Mouse (Mus musculus): Measurements from ENCODE around the gene Avpr1b.
A peak's percentile ranks its signal among the peaks of the same experiment; 100 is the strongest.
"Not testable (repeated sequence)": the region's sequence is repeated elsewhere in the genome, so short reads cannot be mapped to it uniquely, and the experiment has no call there.

The Avpr1b gene

DNA sequence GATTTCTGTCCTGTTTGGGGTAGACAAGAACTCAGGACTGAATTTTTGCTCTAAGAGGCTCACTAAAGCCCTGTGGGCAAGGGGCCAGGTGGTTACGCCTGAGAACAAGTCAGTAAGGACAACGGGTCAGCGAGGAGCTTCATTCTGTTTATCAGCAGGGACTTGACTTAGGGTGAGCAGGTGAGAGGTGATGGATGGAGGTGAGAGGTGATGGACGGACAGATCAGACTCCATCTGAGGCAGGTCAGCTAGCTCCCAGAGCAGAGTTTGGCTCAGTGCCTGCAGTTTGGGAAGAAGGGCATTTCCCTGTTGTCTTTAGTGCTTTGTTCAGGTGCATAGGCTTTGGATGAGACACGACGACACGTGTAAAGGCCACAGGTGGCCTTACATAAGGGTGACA, 20.3 kb downstream of the Avpr1b start:
- no peak for DNase-seq (ENCODE audit: low spot score)

DNA sequence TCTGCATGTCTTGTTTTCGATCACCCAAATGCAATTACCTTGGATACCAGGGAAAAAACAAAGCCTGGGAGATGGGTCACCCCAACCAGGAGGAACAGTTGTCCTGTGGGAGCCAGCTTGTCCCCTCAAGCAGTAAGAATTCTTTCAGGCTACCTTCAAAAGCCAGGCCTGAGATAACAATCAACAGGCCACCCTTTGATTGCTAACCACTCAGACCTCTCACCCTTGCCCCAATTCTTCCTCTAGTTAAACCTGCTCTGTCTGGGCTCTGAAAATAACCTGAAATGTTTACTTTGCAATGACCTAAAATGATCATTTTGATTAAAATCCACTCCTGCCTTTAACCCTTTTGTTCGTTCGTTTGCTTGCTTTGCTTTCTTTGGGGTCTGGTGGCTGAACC, 24.6 kb downstream of the Avpr1b start:
- DNase-seq (ENCODE audit: low spot score) = no peak

DNA sequence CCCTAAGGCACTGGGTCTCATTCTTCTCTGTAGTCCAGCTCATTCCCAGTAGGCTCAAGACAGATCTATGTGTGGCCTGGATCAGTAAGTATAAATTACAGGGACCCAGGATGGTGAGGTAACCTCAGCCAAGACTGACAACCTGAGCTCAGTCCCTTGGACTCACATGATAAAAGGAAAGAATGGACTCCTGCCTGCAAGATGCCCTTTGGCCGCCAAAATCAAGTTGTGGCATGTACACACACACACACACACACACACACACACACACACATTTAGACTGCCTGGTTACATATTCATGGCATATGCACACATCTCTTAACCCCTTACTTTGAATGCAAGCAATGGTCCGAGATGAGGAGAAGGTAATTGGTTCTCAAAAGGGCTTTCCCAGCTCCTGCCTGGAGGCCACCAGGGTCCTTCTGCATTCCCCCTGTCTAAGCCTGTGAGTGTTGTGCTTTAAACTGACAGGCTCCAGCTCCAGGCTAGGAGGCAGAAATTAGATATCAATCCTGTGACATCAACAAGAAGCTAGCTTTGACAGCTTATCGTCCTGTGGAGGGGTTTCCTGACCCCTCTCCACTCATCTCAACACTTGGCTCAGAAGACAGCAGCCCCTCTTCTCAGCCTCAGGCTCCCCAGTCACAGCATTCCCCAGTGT, 25.3 kb downstream of the Avpr1b start:
- DNase-seq (ENCODE audit: low spot score) = no peak

DNA sequence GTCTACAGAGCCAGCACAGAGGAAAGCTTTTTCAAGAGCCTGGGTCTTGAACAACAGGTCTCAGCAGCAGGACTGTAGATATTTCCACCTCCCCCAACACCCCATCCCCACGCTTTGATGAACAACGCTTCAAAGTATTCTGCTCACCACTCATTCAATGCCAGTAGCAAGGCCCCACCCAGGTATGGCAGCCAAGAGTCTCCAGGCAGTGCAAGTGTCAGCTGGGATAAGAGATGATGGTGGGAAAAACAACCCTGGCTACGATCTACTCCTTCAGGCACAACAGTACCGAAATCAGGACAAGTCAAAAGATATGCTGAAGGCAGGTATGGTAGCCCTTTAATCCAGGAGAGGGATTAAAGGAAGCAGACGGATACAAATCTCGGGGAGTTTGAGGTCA, 27.2 kb downstream of the Avpr1b start:
- no peak for DNase-seq (ENCODE audit: low spot score)

DNA sequence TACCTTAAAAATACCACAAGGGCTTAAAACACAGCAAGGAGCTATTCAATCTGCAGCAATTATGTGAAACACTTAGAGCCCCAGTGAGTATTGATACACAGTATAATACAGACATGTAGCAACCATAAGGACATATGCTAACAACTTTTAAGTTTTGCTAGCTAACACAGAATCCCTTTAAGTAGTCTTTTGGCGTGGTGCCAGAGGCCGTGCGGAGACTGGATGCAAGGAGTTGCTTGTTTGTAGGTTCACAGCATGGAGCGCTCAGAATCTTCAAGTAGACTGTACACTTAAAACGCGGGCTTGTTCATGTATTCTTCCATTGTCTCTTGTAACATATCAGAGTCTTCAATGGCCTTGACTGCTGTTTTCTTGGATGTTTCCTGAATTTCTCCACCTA, 33.2 kb downstream of the Avpr1b start:
- DNase-seq (ENCODE audit: low spot score) = not testable (repeated sequence)

DNA sequence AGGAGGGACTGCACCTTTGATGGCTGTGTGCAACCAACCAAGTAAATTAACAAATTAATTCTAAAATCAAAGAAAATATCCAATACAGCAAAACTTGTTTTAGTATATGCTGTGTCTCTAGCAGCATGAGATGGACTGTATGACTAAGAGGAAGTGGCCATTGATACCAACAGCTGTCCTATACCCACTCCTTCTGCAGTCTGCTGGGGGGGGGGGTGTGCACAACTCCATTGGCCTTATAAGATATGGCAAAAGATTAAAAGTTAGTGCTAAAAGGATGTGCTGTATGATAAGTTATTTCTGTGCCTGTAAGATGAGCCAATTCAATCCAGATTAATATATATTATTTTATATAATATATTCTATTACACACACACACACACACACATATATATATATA, 35.5 kb downstream of the Avpr1b start:
- no peak for DNase-seq (ENCODE audit: low spot score)

DNA sequence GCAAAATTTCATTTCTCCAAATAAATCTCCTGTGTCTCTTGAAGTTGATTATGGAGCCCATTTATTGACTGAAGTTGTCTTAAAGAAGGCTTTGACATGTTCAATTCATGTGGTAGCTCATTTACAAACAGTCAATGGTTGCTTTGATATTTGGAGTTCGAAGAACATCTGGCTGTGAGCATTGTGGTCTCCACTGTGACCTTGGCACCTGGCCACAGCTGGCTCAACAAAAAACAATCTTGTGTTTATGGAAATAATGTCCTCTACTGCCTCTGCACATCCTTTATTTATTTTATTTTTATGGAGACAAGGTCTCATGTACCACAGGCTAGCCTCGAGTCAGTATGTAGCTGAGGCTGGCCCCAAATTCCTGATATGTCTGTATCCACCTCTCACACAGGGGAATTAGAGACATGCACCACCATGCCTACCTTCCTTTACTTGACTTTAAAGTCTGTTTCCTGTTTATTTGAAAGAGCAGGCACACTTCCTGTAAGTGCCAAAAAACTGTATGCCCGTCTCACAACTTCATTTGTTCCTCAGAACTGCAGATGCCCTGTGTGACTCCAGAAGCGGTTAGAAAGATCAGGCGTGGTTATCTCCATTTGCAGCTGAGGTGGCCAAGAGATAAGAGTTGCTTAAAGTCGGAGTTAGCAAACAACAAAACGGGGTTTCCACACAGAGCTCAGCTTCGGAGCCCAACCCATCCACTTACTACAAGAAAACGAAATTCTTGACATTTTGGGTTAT, 38.9 kb downstream of the Avpr1b start, which contains the start of gene Ctse:
Gene Ctse (plus strand): TSS at position 516 of the 750 bp plus-strand sequence.
- DNase-seq (ENCODE audit: low spot score) = peak; percentile 62

DNA sequence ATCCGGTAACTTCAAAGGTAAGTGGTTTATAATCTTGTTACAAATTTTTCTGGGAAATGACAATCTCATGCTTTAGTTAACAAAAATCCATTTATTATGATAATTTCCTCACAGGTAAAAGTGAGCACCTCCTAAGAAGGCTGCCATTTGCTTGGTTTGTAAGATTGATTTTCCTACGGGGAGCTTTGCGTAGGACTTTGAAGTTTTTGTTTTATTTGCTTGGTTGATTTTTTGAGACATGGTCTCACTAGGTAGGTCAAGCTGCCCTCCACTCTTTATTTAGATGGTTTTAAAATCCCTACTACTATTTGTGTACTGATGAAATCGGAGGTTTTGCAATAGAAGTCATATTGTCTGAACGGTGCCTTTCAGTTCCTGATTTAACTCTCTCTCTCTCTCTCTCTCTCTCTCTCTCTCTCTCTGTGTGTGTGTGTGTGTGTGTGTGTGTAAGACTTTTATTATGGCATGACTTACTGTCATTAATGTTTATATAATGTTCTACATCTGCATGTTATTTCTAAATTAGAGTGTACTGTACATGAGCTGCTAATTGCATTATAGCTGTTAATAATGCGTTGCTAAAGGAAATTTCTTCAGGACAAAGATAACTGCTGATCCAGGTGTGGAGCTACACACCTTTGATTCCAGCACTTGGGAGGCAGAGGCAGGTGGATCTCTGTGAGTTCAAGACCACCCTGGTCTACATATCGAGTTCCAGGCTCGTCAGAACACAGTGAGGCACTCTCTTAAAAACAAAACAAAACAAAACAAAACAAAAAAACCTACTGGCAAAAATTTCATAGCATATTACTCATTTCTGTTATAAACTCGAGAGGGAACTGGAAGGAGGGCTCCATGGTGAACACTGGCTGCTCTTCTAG, 39.7 kb downstream of the Avpr1b start:
- no peak for DNase-seq (ENCODE audit: low spot score)

DNA sequence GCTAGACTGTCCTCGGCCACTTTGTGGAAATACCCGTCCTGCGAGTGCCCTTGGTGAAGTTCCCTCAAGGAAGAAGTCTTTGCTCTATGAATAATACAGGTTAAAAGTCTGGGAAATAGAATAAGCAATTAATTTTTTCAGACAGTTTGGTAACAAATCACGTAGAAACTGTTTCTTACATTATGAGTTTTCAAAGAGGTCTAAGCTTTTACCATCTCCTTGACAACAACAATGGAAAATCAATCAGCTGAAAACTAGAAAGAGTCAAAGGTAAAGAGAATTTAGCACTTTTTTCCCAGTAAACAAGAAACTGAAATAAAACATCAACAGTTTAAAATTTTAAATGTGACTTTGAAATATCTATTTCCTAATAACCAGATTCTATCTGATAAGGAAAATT, 41.0 kb downstream of the Avpr1b start:
- DNase-seq (ENCODE audit: low spot score) = no peak

DNA sequence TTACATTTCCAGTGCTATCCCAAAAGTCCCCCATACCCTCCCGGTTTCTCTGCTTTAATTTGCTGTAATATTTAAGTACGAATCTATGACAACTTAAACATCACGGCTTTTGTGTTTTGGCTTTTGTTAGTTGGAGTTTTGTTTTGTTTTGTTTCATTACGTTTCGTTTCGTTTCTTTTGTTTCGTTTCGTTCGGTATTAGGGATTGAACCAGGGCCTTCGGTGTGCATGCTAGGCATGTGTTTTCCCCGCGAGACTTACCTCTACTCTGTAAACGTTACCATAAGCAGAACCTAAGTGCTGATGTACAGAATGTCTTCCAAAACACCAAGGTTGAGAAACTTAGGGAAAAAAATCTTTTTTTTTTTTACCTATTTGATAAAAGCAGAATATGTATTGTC, 42.5 kb downstream of the Avpr1b start:
- no peak for DNase-seq (ENCODE audit: low spot score)

DNA sequence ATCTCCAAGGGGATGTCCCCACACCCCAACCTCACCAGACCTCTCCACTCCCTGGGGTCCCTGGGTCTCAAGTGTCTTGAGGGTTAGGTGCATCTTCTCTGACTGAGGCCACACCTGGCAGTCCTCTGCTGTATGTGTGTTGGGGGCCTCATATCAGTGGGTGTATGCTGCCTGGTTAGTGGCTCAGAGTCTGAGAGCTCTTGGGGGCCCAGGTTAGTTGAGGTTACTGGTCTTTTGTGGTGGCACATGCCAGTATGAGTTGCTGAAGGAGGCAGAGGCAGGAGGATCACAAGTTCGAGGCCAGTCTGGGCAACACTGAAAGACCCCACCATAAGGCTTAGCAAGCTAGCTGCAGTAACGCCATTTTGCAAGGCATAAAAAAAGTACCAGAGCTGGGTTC, 43.2 kb downstream of the Avpr1b start:
- no peak for DNase-seq (ENCODE audit: low spot score)

DNA sequence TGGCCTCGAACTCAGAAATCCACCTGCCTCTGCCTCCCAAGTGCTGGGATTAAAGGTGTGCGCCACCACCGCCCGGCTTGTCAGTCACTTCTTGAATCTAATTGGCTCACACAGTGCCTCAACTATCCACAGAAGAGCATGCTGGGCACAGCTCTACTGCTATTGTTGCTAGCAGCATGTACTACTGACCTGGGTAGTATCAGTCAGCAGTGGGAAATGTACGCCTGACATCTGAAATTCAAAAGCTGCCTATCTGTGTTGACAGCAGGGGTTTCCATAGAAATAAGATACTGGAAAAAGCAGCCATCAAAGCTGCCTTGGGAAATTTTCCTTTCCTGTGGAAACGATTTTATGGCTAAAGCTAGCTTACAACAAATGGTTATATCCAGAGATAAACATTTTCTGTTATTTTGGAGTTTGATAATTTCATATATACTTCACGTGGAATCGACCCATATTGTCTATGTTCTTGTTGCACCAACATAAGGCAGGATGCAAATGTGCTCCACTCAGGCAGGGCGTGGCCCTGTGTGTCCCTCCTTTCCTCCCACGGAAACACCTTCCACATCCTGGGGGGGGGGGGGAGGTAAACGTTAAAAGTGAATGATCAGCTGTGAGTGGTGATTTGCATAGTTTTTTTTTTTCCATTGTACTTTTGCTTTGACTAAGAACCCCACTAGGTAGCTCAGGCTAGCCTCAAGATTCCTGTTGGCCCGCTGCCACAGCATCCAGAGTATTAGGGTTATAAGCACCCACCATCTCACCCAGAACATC, 53.8 kb downstream of the Avpr1b start:
- DNase-seq (ENCODE audit: low spot score) = no peak

DNA sequence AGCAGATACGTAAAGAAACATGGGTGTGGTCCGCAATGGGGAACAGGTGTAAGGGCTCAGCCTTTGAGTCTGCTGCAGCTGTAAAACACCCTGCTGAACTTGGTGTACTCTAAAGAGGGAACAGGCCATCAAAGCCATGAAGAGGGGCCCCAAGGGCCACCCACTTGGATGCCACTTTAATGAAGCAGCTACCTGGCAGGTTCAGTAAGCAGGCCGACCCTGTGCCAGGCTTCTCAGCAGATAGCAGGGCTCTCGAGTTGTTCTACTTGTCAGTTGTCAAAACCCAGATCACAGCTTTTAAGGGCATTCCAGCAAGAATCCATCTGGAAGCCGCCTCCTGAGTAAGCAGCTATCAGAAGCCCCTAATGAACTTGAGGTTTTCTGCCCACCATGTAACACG, 56.6 kb downstream of the Avpr1b start:
- no peak for DNase-seq (ENCODE audit: low spot score)

DNA sequence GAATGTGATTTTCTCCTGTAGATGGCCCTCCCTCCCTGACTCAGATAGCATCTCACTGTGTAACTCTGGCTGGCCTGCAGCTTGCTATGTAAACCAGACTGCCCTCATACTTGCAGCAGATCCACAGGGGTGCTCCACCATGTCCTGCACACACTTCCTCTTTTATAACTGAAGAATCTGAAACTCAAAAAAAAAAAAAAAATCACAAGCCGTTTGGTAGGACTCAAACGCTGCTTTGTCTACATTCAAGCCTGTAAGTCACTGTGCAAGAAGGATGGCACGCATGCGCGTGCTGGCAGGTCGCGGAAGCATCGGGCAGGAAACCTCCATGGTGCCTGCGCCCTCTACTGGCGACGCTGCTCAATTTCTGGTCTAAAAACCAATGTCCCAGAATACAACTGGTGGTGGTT, 58.9 kb downstream of the Avpr1b start:
- peak; percentile 85 for DNase-seq (ENCODE audit: low spot score)

DNA sequence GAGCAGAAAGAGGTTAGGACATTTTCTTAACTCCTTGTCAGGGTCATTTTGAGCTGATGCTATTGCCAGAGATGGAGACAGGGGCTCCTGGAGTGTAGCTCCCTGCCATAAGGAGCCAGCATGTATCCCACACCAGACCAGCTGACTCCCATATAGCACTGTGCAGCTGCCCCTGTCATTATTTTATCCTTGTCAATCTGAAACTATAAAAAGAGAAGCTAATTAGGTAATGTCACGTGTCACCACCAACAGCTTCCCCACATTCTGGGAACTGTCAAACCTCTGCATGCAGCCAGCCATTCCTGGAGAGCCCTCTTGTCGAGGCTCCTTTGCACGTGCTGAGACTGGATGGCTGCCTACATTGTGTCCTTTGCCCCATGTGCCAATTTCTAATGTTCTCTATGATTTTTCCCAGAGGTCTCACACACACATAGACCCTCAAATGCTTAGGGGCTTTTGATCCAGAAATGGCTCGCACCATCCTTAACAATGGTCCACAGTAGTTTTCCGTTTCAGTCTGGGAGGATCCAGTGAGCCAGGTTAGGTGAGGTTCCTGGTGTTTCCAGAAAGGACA, 60.6 kb downstream of the Avpr1b start:
- no peak for DNase-seq (ENCODE audit: low spot score)

DNA sequence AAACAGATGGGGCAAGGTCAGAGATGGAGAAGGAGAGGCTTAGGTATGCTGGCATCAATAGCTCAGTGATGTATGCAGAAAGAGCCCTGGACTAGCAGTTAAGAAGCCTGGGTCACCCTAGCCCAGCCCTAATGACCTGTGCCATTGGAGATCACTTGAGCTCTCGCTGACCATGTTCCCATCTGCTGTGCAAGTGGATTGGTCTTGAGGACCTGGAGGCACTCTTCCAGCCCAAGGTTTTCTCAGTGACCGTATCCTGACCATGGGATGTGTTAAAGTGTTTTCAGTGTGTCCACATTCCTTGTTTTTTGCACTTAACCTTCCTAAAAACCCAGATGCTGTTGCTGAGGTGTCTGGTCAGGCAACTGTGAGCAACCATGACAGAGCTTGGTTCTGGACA, 61.2 kb downstream of the Avpr1b start:
- DNase-seq (ENCODE audit: low spot score) = no peak

DNA sequence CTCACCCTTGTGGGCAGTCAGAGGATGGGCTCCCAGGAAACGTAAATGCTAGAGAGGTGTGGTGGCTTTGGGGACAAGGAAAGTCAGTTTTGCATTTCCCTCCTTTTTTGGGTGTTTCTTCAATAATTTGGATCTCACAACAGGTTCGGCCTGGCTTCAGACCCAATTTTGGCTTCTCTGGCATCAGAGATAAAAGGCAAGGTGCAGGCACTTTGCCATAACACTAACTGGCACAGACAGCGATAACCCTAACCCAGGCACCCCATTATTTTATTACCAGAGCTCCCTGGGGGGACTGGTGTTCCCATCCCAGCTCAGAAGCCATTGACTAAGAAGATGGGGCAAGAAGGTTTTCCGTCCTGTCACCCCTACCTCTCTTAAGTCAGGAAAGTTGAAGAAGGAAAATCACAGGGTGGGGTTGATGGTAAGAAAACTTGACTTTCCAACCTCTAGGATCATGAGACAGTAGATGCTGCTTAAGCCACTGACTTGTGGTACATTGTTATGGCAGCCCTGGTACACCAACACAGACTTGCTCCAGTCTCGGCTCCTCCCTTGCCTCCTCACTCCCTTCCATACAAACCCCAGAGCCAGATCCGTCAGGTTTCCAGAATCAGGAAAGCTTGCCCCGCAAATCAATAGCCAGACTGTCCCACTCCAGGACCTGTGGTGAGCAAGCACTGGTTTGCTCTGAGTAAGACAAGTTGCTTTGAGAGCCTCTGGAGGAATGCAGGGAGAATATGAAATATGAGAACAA, 61.9 kb downstream of the Avpr1b start:
- DNase-seq (ENCODE audit: low spot score) = peak; percentile 58

Data from spleen, adult 12 weeks (tissue).